Mouse (Mus musculus) liver, adult 2 months (tissue): Measurements from ENCODE around the gene Haus2.

Experiments used
- CTCF ChIP-seq: fragments of 200-500 bp; IDR thresholded peaks from 2 replicates; pipeline ENCODE4 v1.5.1; 2011; ENCODE audit warnings: low read depth, low read length, control low read depth
- POLR2A ChIP-seq: fragments of 200-500 bp; IDR thresholded peaks from 2 replicates; pipeline ENCODE4 v1.6.1; 2011; ENCODE audit warnings: low read length, control low read depth; ENCODE audit not compliant: insufficient read depth; ENCODE audit errors: extremely low read depth

DNA sequence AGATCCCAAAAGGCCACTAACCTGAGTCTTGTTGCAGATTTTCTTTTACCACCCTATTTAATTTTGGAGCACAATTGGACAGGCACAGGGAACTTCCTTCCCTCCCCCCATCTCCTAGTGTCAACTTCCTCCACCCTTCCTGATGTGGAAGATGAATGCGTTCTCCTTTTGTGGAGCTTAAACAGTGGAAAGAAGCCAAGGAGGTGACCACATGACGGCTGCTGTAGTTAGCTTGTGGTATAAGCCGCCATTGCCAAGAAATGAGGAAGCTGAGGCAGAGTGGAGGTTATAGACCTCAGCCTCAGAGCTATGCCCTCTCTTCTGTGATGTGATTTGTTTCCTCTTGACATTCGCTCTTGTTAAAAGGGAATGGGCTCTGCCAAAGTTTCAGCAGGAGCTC, 22.8 kb downstream of the Haus2 start:
- TF ChIP-seq CTCF: no peak
- no peak for TF ChIP-seq POLR2A
